Mouse (Mus musculus) granulocyte monocyte progenitor cell, adult 5-6 weeks (primary cell): Measurements from ENCODE around the gene Uts2r. TPM values are rescaled to one million over a fixed set of nuclear protein-coding genes. Genes with fewer than 3 reads are reported as not detected.

Experiments
- ATAC-seq: replicated peaks from 2 replicates; pipeline ENCODE4 v1.8.0; 2016; ENCODE audit warnings: mild to moderate bottlenecking, moderate TSS enrichment, inconsistent platforms; ENCODE audit not compliant: poor library complexity, severe bottlenecking
- total RNA-seq, 2 experiments: library from RNA; stranded (forward) in 1 of 2; stranded (reverse) in 1 of 2; fragments of 200-712, 200-1000 nt in 1 of 2; fragments of >200 nt in 1 of 2; fragmentation: Nextera tagmentation in 1 of 2; gene quantifications; 2 replicates each; pipeline ENCODE4 v1.2.3; 2014 to 2017

Uts2r gene
- total RNA-seq, 2 experiments from 2014 or later = not detected

GRCm38 (mm10) chr11:121160636-121161346, 720 bp downstream of the Uts2r start:
- no peak for ATAC-seq

- ATAC-seq = no peak
These were observed 3.7 kb downstream of the Uts2r start for GRCm38 (mm10) chr11:121163751-121164150.

DNA sequence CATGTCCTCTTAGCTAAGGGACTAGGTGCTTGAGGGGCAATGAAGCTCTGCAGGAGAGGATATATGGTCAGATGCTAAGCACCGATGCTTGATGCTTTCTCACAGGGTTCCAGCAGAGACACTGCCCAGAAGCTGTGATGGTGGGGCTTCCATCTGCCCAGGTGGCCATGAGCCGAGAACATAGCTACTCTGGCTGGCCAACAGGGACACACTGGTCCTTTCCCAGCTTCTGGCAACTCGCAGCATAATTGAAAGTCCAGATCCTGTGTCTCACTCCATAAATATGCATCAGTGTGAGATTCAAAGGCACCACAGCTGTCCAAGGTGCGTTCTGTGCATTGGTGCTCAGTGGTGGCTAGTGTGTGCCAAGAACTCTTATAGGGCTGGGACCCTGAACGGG, 13.1 kb downstream of the Uts2r start:
- no peak for ATAC-seq

DNA sequence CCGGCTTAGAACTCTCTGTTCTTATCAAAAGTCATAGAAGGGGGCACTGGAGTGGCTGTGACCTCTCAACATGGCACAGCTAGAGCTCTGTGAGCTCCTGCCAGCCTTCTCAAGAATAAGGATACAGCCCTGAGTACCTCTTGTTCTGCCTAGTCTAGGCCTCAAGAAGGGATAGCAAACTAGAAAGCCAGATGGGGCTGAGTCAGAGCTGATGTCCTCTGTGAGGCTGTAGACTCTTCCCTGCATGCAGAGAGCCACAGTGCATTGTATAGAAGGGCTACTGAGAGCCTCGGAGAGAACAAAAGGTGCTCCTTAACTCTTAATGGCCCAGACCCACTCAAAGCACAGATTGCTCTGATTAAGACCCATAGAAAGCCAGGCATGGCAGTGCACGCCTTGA, 14.2 kb downstream of the Uts2r start:
- no peak for ATAC-seq

- peak; percentile 77 for ATAC-seq
These were observed 16.5 kb downstream of the Uts2r start for GRCm38 (mm10) chr11:121176285-121177270.

DNA sequence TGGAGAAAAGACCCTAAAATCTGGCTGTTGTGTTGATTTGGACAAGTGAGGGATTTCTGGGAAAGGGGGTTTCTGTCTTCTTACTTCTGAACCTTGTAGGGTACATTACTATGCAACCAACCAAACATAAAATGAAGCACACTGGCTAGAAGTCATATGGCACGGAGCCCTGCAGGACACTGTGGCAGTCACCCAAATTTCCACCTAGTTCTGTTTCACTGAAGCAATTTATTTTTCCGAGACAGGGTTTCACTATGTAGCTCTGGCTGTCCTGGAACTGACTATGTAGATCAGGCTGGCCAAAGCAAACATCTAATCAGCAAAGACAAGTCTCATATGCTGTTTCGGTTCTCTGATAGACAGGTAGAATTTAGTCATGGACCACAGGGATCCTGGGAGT, 29.6 kb downstream of the Uts2r start:
- ATAC-seq = no peak

GRCm38 (mm10) chr11:121192742-121193141, 32.7 kb downstream of the Uts2r start:
- no peak for ATAC-seq

DNA sequence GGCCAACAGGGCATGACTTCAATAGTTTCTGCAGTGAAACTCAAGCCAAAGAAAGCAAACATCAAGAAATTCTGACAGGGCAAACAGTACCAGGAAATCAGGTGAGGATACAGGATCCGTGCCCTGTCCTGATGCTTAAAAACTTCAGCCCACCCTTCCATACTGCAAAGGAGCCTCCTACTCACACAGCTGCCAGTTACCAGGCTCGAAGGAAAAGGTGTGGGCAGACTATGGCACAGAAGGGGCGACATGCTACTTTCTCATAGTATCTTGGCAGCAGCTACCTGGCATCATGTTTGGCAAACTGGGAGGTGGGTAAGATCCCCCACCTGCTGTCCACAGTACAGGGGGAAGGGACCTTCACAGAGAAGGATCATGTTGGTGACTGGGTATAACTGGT, 33.3 kb downstream of the Uts2r start:
- no peak for ATAC-seq

DNA sequence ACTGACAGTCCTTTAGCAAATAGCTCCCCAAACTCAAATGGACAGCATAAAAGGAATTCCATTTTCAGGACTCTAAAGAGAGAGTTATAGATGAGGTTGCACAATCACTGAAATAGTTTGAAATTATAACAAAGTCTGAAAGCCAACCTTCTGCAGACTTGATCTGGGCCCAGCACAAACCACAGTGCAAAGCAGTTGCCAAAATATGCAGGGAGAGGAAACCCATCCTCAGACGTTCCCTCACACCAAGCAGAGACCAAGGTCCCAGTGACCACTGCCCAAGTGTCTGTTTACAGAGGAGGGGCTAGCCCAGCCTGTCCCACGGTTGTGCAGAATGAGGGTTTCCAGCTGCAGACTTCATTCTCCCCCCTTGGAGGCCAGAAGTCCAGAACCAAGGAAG, 38.6 kb downstream of the Uts2r start:
- no peak for ATAC-seq

DNA sequence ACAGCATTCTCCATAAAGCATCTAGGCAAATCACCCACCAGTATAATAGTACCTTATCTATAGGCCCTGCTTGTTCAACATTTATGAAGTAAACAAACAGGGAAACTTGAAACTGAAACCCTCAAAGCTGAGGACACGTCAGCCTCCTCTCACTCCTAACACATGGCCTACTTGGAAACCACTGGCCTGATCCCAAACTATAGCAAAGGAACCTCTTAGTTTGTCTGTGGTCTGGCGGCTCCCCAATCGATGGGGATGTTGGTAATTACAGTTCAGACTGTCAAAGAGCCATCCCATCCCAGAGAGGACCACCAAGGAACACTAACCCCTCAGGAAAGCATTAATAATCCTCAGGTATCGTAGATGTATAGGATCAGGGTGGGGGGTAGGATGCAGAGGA, 39.8 kb downstream of the Uts2r start:
- ATAC-seq = no peak

DNA sequence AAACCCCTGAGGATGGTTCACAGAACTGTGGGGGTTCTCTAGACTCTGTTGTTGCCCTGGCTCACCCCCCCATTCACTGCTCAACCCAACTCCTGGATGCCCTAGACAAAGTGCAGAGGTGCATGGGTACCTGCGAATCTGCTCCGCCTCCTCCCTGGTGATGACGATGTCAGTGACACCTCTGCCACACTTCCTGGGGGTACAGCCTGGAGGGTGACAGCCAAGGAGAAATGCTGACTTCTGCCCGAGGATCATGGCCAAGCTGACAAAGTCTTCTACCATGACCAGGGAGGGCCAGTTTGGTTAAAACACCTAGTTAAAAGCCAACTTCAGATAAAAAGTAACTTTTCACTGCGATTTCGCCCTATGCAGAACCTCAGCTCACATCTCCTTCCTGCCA, 40.7 kb downstream of the Uts2r start:
- no peak for ATAC-seq

GRCm38 (mm10) chr11:121201436-121202198, 41.5 kb downstream of the Uts2r start:
- no peak for ATAC-seq

GRCm38 (mm10) chr11:121203859-121204160, 43.7 kb downstream of the Uts2r start:
- ATAC-seq = no peak

DNA sequence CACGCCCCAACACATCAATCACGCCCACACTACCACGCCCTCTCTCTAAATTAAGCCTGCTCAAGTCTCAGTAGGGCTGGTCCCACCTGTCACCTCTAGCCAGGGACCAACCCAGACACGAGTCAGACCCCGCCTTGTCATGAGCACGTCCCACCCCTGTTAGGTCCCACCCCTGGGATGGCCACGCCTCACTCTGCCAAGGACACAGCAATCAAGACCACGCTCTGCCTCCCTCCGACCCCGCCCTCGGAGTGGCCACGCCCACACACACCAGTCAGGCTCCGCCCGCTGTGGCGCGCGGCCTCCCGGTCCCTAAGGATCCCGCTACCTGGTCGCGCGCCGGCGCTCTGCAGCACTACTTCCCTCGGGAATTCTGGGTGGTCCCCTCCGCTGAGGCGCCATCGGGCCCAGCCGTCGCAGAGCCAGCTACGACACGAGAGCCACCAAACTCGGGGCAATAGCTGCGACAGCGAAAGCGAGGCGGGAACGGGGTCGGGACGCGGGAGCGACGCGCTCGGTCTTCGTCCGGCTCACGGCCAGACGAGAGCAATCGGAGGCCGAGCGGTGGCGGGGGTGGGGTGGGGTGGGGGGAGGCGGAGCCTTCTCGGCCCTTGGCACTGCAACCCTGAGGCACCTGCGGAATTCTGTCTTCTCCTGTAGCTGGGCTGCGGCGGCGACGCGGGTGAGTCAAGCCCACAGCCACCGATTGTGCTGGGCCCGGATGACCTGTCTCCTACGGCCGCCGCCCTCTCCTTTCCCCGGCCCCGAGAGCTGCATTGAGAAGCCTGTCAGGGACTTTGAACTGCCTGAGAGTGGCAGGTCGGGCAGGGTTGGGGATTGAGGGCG, 44.3 kb downstream of the Uts2r start, which contains the start of the genes Hexdc and Ogfod3:
Gene Hexdc (plus strand): TSS at position 273 of the 846 bp plus-strand sequence.
Gene Ogfod3 (minus strand): TSS at position 551 of the 846 bp plus-strand sequence.
- peak; percentile 97 for ATAC-seq

Other genes starting within 250 kb of the Uts2r start
- gene Ccdc57, start 227.4 kb upstream of the Uts2r start, total RNA-seq (2014; fragmentation: Nextera tagmentation) = 4.6 and 5.2 TPM in 2 replicates
- gene Ccdc57, start 227.4 kb upstream of the Uts2r start, total RNA-seq (2017) = 5.6 and 6.9 TPM in 2 replicates
- gene Slc16a3, start 211.8 kb upstream of the Uts2r start, total RNA-seq (2014; fragmentation: Nextera tagmentation) = 5.0 and 11.3 TPM in 2 replicates
- 4.1 and 4.7 TPM in 2 replicates for gene Slc16a3, start 211.8 kb upstream of the Uts2r start, total RNA-seq (2017)
- 53.7 and 63.6 TPM in 2 replicates for gene Csnk1d, start 168.9 kb upstream of the Uts2r start, total RNA-seq (2014; fragmentation: Nextera tagmentation)
- 68.2 and 70.6 TPM in 2 replicates for gene Csnk1d, start 168.9 kb upstream of the Uts2r start, total RNA-seq (2017)
- gene Cd7, start 120.9 kb upstream of the Uts2r start, total RNA-seq (2014; fragmentation: Nextera tagmentation) = 6.1 TPM in 1 of 2 replicates, not detected in the other
- not detected in 2 replicates for gene Cd7, start 120.9 kb upstream of the Uts2r start, total RNA-seq (2017)
- not detected in 2 replicates for gene Sectm1b, start 96.7 kb upstream of the Uts2r start, total RNA-seq (2014; fragmentation: Nextera tagmentation)
- not detected in 2 replicates for gene Sectm1b, start 96.7 kb upstream of the Uts2r start, total RNA-seq (2017)
- gene Sectm1a, start 79.1 kb upstream of the Uts2r start, total RNA-seq (2014; fragmentation: Nextera tagmentation) = not detected in 2 replicates
- not detected in 2 replicates for gene Sectm1a, start 79.1 kb upstream of the Uts2r start, total RNA-seq (2017)
- gene Tex19.2, start 41.6 kb upstream of the Uts2r start, total RNA-seq (2014; fragmentation: Nextera tagmentation) = not detected in 2 replicates
- gene Tex19.2, start 41.6 kb upstream of the Uts2r start, total RNA-seq (2017) = not detected in 2 replicates
- not detected in 2 replicates for gene Tex19.1, start 14.1 kb upstream of the Uts2r start, total RNA-seq (2014; fragmentation: Nextera tagmentation)
- not detected in 2 replicates for gene Tex19.1, start 14.1 kb upstream of the Uts2r start, total RNA-seq (2017)
- 5.6 and 11.5 TPM in 2 replicates for gene Hexdc, start 44.2 kb downstream of the Uts2r start, total RNA-seq (2014; fragmentation: Nextera tagmentation)
- gene Hexdc, start 44.2 kb downstream of the Uts2r start, total RNA-seq (2017) = 2.4 and 4.8 TPM in 2 replicates
- 13.1 and 15.1 TPM in 2 replicates for gene Ogfod3, start 44.4 kb downstream of the Uts2r start, total RNA-seq (2014; fragmentation: Nextera tagmentation)
- gene Ogfod3, start 44.4 kb downstream of the Uts2r start, total RNA-seq (2017) = 7.7 and 10.3 TPM in 2 replicates
- 51.9 and 70.5 TPM in 2 replicates for gene Cybc1, start 69.1 kb downstream of the Uts2r start, total RNA-seq (2014; fragmentation: Nextera tagmentation)
- 32.9 and 54.6 TPM in 2 replicates for gene Cybc1, start 69.1 kb downstream of the Uts2r start, total RNA-seq (2017)
- gene Narf, start 77.0 kb downstream of the Uts2r start, total RNA-seq (2014; fragmentation: Nextera tagmentation) = 10.4 and 22.0 TPM in 2 replicates
- gene Narf, start 77.0 kb downstream of the Uts2r start, total RNA-seq (2017) = 14.7 and 21.0 TPM in 2 replicates
- 35.7 and 40.4 TPM in 2 replicates for gene Foxk2, start 99.7 kb downstream of the Uts2r start, total RNA-seq (2014; fragmentation: Nextera tagmentation)
- 25.3 and 26.1 TPM in 2 replicates for gene Foxk2, start 99.7 kb downstream of the Uts2r start, total RNA-seq (2017)
- 31.3 and 68.7 TPM in 2 replicates for gene Wdr45b, start 194.2 kb downstream of the Uts2r start, total RNA-seq (2014; fragmentation: Nextera tagmentation)
- gene Wdr45b, start 194.2 kb downstream of the Uts2r start, total RNA-seq (2017) = 42.4 and 52.4 TPM in 2 replicates
- gene Rab40b, start 228.0 kb downstream of the Uts2r start, total RNA-seq (2014; fragmentation: Nextera tagmentation) = 0.71 TPM in 1 of 2 replicates, not detected in the other
- gene Rab40b, start 228.0 kb downstream of the Uts2r start, total RNA-seq (2017) = not detected in 2 replicates